Mouse (Mus musculus) urinary bladder, postnatal 4 days (tissue): ENCODE data around the gene Gtpbp3.
"Not testable (repeated sequence)": the region's sequence is repeated elsewhere in the genome, so short reads cannot be mapped to it uniquely, and the experiment has no call there.

Experiments
- DNase-seq, 2 experiments: peaks; one replicate each; pipeline ENCODE4 v3.0.0; 2021 to 2022; ENCODE audit warnings: low spot score in 2 of 2

Gene Gtpbp3

DNA sequence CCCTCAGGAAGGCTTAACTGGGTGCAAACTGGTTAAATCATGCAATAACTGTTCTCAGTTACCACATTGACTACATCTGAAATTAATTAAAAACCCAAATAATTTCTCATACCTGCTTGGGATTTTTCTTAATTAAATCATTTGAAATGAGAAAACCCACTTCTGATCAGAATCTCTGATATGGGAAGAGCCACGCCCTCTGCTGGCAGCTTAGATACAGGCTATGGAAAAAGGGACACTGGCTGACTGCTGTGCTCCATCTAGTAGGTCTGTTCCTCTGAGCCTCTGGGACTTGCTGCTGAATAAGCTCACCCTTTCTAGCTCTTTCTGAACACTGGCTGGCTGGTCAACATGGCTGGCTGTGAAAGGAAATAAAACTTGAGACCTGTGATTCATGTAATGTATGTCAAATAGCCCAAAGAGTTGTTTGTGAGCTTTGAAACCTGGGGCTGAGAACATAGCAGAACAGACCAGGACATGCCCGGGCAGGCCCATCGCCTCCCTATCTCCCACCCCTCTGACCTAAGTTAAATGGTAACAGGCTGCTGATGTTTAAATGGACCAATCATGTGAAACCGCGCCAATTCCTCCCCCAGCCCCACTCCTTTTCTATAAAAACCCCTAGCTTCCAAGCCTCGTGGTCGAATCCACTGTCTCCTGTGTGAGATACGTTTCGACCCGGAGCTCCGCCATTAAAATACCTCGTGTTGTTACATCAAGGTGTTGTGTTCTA lies 43.0 kb downstream of the Gtpbp3 start:
- not testable (repeated sequence) for DNase-seq

DNA sequence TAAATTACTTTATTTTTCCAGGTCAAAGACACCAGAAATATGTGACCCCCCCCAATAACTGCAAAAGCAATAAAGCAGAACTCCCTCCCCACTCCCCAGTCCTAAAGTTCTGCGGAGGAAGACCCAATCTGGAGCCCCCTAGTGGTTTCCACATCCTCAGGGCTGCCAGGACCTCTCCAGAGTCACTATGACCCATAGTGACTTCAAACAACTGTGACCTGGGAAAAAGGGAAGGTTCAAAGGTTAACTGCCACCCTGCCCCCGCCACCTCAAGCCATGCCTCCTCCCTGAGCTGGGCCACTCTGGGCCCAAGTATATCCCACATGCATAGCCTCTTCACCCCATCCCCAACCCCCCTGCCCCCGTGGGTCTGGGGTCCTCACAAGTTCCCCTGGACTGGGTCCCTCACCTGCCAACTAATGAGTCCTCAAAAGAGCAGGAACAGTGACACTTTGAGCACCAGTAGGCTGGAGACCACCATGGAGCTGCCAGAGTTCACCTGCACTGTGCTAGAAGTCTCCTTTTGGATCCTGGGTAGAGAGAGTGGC lies 46.4 kb downstream of the Gtpbp3 start:
- DNase-seq, result no peak

DNA sequence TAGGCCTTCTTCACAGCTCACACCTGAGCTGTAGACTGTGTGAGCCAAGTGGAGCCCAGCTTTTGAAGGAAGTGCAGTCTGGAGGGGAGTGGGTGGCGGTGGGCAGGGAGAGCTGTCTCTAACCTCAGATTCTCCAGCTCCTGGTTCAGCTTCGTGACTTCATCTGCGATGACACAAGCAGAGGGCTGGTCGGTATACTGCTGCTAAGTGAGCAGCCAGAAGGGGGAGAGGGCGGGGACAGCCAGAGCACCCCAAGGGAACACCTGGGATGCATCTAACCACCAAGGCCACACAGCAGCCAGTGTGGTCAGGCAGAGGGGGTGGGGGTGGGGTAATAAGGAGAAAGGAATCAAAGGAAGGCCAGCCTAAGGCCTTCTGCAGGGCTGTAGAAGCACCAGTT lies 47.8 kb downstream of the Gtpbp3 start:
- no peak for DNase-seq

DNA sequence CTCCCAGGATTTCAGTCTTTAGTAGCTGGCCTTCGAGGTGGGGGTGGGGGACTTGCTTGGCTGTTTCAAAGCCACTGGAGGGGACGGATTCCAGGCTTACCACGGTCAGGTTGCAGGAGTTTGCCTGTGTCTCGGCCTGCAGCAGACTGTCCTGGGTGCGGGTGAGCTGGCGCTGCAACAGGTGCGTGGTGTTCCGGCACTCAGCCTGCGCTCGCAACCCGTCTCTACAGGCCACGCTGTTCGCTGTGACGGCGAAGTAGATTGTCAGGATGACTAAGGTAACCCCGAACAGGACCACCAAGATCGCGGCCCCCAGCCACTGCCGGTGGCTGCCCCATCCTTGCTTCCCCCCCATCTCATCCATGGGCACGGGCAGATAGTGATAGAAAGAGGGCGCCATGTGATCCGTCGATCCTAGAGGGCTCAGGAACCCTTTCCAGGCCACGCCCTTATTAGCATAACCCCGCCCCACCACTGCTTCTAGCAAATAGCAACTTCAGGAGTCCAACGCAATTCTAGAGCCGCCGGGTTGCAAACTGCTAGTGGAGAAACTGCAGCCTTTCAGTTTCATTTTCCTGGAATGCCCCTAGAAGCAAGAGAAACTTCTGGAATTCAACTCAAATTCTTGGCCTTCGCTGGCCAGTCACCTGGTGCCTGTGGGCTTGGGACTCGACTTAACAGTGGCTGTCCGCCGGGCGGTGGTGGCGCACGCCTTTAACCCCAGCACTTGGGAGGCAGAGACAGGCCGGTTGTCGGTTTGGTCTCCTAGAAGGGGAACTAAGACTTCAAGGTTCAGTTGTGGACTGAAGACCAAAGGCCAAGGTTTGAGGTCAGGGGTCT lies 49.3 kb downstream of the Gtpbp3 start, which contains the start of gene Bst2:
Bst2 (minus strand) TSS at position 429 of the 840 bp plus-strand sequence.
- DNase-seq, result peak; percentile 77 to 83

DNA sequence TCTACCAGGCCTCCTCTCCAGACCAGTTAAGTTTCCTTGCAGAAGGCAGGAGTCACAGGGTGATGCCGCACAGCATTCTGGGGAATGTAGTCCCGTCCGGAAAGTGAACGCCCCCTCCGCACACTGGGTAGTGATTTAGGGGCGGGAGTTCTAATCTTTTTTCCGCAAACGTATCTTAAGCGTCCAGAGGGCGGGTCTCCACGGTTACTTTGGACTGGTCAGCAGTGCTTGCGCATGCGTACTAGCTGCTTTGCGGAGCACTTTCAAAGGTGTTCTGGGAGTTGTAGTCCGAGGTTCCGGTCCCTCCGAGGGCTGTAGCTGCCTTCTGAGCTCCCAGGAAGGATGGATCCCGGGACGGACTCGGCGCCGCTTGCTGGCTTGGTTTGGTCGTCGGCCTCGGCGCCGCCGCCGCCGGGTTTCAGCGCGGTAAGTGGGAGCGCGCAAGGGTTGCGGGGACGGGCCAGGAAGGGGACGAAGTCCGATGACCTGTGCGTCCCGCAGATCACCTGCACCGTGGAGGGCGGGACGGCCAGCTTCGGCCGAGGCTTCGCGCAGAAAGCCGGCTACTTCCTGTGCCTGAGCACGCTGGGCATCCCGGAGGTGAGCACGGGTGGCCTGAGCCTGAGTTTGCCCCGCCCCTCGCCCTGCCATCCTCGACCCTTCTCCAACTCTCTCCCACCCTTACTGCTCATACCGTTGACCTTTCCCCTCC lies 54.9 kb downstream of the Gtpbp3 start, which contains the start of gene Mvb12a:
Mvb12a (plus strand) TSS at position 291 of the 712 bp plus-strand sequence.
- DNase-seq, result peak; percentile 95

DNA sequence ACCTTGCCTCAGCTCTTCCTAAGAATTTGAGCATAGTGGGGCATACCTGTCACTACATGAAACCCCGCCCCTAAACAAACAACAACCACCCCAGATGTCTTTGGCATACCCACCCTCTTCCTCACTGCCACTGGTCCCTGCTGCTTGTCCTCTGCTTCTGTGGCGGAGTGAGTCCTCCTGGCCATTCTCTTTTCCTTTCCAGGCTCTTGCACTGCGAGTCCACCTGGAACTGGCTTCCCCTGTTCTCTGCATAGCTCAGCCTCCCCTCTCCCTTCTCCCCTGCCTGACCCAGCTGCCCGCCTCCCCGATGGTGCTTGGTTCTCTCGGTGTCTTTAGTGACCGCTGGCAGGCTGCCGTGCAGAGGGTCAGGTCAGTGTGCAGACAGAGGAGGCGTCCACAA lies 55.9 kb downstream of the Gtpbp3 start:
- DNase-seq, result no peak

DNA sequence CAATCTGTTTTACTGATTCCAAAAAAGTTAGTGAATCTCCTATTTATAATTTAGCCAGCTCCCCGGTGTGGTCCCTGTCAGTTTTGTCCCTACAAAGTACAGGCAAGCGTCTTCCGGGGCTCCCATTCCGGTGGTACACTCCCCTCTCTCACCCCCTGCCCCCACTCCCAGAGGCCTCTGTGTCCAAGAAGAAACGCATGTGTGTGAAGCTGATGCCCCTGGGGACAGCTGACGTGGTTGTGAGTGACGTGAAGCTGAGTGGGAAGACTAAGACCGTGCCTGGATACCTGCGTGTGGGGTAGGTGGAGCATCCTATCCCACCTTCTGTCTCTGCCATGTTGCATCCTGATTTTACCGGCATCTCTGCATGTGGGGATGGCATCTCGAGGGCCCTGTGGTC lies 57.1 kb downstream of the Gtpbp3 start:
- no peak for DNase-seq

DNA sequence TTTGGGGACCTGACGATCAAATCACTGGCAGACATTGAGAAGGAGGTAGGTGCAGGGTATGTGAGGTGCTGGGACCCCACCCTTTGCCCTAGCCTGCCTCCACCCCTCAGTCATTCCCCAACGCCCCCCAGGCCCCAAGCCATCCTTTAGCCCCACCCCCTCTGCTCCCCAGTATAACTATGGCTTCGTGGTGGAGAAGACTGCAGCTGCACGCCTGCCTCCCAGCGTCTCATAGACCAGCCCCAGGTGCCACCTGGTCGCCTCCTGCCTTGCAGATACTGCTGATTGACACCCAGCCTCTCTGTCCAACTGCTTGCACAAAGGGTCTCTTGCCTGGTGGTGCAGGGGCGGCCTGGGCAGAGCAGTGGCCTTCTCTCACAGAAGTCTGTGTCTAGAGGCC lies 59.7 kb downstream of the Gtpbp3 start:
- DNase-seq, result no peak
